Mouse (Mus musculus): ENCODE data around the gene Ms4a6d.
A peak's percentile ranks its signal among the peaks of the same experiment; 100 is the strongest.
"Not testable (repeated sequence)": the region's sequence is repeated elsewhere in the genome, so short reads cannot be mapped to it uniquely, and the experiment has no call there.

Gene Ms4a6d

DNA sequence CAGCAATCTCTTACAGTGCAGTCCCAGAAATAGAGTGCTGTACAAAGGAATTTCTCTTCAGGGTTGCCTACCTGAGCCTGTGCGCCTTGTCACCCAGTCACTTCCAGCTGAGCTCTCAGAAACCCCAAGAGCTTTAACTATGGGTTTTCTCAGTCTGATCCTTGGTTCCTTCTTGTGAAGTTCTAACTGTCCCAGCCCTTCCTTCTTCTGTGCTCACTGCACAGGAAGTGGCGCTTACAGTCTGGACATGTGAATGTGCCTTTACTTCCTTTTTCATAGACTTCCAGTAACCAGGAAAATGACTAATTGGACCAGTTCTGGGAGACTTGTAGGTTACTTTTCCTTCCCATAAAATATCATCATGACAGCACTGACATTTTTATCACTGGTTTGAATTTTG is at the start of gene Ms4a6d:
TSS of gene Ms4a6d (minus strand) at position 247 of the 400 bp plus-strand sequence.
- DNase-seq (ENCODE audit: low read depth, low spot score): peak; percentile 18

DNA sequence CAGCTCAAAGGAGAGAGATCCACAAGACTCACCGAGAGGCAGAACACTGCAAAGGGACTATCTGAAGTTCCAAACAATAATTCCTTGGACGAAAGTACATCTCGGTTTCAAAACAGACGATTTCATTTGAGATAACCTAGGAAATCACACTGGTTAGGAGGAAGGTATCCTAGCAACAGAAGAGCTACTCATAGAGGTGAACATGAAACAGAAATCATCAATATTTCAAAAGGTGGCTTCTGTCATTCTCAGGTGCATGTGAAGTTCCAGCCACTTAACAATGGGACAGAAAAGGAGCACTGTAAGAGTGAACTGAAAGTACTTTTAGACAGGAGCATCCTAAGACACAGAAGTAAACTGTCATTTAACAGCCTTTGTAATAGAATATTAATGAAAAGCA is 44.9 kb upstream of the Ms4a6d start:
- no peak for DNase-seq (ENCODE audit: low read depth, low spot score)

DNA sequence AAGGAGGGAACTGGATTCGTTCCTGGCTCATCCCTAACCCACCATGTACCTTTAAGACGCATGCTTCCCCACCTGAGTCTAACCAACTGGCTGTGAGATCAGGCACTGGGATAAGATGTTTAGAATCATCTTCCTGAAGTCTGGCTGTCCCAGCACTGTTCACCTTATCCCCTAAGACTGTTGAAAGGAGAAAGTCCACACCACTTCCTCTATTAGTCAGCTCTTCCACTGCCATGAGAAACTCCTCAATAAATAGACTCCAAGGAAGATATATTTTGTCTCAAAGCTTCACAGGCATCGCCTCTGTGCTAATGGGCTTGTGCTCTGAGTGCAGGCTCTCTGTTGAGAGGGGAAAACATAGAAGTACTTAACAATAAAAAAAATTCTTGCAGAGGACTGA is 41.5 kb upstream of the Ms4a6d start:
- no peak for DNase-seq (ENCODE audit: low read depth, low spot score)

DNA sequence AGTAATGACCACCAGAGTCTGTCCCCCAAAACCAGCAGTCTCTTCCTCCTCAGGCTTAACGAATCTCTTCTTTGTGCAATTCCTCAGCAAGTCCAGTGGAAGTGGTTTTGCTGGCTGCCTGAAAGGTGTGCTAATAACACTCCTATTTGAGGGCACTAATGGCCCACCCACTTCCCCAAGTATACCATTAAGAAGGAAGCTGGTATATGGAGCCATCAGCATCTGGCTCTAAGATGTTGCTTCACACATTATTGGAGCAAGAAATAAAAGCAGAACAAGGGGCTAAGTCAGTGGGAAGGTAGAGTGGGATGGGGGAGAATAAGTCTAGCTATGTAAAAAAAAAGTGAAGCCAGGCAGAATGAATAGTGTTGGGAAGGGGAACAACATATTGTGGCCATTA is 36.1 kb upstream of the Ms4a6d start, which contains the start of gene Ms4a3:
TSS of gene Ms4a3 (minus strand) at position 120 of the 400 bp plus-strand sequence.
- DNase-seq (ENCODE audit: low read depth, low spot score): no peak

DNA sequence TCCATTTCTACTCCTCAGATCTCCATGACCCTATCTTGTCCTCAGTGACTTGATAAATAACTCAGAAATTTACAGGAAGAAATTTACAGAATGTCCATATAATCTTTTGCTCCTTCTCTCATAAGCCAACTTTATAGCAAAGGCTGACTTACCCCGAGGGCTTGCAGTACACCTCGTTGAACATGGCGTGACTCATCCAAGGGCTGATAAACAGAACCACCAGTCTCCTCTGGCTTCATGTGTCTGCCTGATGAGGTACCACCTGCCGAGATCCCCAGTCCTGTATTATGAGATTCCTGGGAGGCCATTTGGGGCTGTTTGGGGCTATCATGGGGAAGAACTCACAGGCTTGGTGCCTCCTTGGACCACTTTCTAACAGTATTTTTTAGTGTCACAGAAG is 34.4 kb upstream of the Ms4a6d start:
- no peak for DNase-seq (ENCODE audit: low read depth, low spot score)

DNA sequence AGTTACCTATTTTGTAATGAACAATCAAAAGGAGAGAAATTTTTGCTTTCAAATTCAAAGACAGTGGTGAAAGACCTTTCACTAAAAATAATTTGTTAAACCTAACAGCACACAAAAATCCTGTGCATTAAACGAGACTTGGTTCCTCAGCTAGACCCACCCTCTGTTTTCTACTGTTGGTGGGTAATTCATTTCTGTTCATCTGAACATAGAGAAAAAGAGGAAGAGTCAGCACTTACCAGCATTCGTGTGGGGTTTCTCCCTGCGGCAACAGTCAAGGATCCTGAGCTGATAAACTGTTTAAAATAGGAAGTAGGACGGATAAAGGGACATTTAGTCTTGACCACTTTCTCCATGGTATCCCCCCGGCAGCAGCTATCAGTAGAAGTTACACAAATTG is 30.9 kb upstream of the Ms4a6d start:
- no peak for DNase-seq (ENCODE audit: low read depth, low spot score)

DNA sequence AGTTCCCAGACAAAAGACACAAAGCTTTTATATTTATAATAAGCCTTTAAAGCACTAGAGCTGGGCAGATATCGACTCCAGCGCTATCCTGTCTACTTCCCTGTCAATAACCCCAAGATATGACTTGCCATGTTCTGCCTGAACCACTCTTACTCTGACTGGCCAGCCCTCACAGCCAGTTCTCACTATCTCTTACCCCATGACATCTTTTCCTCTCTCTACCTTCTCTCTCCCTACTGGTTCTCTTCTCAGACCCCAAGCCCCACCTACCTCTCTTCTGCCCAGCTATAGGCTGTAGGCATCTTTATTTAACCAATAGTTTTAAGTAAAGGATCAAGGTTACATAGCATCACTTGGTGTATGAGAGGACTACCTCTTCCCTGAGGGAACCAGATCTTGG is 29.7 kb upstream of the Ms4a6d start:
- no peak for DNase-seq (ENCODE audit: low read depth, low spot score)

DNA sequence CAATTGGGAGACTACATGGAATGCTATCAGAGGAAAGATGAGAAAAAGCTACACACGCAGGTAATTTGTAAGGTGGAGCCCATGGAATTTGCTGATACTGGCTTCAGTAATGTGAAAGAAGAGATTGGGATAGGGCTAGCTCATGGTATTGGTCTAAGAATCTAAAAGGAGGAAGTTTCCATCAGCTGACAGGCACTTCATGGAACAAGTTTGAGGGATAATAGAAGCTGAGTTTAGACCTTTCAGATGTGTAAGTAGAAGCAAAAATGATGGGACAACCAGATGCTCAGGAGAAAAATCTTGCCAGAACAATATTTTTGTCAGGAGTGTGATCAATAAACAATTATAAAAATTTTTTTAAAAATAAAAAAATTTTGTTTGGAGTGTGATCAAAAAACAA is 29.1 kb upstream of the Ms4a6d start:
- no peak for DNase-seq (ENCODE audit: low read depth, low spot score)

DNA sequence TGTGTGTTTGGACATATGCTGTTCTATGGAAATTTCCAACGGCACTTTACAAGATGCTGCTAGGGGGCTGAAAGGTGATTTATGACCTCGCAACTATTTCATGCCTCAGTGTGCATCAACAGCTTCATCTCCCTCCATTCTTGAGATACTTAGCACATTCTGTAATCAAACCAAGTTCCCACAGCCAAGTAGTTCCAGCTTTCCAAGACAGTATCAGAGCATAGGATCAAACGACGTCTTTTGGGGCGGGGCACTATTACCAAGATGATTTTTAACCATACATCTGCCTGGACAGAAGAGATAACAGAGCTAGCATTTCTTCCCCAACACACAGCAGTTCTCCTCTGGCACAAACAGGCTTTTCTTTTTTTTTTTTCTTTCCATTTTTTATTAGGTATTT is 20.6 kb upstream of the Ms4a6d start:
- no peak for DNase-seq (ENCODE audit: low read depth, low spot score)

DNA sequence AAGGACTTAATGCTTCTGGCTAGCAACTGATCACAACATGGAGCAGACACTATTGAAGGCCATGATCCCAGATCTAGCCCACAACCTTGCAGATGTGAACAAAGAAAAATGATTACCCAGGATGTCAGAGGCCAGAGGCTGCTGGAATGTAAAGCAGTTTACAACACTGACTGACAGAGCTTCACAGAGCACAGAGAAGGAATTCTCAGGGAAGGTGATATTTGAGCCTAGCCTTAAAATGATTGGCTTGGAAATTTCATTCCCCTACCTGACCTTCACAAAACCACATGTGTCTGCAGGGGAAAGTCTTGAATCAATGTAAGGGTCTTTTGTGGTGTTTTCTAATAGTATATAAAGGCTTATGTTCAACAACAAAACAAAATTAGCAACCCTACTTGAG is 20.2 kb upstream of the Ms4a6d start:
- no peak for DNase-seq (ENCODE audit: low read depth, low spot score)

DNA sequence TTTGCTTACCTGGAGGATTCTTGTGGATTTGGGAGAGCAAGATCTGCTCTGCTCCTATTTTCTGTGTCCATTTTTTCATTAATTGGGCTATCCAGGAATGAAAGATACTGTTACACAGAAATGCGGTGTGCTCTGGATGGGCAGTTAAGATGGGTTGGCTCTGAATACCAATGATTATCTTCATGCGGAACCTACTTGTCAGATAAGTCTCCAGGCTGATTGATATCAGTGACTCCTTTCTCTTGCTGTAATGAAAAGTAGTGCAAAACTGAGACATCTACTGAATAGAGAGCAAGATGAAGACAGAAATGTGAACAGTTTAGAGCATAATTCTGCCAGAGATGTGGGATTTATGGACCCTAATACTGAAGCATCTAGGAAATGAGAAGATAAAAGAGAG is 18.9 kb upstream of the Ms4a6d start, which contains the start of gene Ms4a2:
TSS of gene Ms4a2 (minus strand) at position 169 of the 400 bp plus-strand sequence.
- DNase-seq (ENCODE audit: low read depth, low spot score): no peak

DNA sequence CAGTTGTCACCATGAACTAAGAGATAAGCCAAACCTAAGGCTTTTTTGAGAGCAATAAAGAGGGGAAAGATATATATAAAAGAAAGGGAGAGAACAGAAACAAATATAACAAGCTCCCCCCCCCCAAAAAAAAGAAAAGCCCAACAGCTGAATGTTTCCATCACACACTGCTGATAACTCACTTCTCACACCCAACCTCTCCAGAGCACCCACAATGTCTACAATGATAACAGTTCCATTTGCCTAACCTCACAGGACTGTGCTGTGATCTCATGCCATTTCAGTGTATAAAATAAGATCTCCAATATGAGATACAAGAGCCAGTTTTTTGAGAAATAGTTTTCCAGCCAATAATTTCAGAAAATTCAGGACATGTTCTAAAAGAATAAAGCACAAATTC is 13.3 kb upstream of the Ms4a6d start:
- no peak for DNase-seq (ENCODE audit: low read depth, low spot score)

DNA sequence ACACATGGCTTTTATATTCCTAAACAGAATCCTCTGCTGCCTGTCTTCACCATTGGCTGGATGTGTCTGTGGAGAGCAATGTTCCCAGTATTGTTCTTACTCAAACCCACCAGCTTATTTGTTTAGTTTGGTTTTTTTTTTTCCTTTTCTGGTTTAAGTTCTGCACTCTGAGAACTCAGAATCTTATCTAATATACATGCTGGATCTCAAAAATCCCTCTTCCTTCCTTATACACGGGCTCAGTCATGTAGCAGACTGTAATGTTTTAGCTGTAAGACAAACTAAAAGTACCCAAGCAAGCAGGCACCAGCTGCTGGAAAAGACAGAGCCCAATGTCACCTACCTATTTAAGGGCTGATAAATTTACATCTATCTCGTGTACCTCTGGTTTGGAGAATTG is 10.2 kb upstream of the Ms4a6d start:
- DNase-seq (ENCODE audit: low read depth, low spot score): no peak

DNA sequence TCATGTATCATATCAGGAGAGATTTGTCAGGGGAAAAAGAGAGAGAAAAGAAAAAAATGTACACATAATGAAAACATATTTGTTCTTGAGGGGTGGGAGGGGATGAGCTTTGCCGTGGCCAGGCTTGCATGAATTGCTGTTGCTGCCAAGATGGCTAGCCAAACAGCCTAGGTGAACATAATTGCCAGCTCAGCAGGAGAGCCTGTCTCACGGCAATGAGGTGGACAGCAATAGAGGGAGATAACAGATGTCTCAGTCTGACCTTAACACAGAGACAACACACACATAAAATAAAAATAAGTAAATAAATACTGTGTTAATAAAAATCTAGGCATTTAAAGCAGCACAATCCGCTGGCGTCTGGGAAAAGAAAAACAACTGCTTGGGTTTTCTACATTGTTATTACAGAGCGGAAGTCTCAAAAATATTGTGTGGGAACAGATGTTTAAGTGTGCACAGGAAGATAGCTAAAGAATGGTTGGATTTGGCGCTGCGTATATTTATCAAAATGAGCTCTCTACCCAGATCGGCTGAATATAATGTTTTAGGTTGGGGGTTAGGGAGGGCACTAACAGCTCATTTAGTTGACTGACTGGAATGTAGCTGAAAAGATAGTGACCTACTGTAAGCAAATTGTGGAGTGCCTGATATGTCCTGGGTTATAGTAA is 9.3 kb upstream of the Ms4a6d start:
- no peak for DNase-seq (ENCODE audit: low read depth, low spot score)

DNA sequence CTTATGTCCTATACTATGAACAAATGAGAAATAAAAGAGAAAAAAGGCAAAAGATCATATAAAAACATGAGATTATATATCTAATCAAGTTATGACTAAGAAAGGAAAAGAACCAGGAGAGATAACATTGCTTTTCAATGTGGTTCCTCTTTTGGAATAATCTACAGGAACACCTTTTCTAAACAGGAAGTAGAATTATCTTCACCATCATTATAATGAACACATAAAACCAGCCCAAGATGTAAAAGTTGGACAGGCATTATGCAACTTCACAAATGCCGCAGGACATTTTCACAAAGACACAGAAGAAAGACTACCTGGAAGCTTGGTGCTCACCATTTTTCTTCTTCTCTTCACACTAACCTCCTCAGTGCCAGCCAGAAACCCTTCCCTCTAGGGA is 8.4 kb upstream of the Ms4a6d start:
- DNase-seq (ENCODE audit: low read depth, low spot score): no peak

DNA sequence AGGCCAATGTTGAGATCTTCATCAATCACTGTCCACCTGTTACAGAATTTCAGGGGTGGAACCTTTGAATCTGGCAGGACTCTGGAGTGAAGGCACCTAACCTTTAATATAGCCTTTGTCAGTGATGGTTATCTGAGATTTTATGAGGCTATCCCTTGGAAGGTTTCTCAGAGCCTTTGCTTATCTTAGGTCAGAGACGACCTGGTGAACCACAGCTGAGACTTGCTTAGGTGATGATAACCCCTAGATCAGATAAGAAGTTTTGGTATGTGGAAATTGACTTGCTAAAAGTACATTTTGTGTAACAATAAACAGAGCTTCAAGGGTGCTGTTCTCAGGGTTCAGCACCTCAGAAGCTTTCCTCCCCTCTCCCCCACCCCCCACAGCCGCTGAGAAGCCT is 7.6 kb upstream of the Ms4a6d start:
- no peak for DNase-seq (ENCODE audit: low read depth, low spot score)

DNA sequence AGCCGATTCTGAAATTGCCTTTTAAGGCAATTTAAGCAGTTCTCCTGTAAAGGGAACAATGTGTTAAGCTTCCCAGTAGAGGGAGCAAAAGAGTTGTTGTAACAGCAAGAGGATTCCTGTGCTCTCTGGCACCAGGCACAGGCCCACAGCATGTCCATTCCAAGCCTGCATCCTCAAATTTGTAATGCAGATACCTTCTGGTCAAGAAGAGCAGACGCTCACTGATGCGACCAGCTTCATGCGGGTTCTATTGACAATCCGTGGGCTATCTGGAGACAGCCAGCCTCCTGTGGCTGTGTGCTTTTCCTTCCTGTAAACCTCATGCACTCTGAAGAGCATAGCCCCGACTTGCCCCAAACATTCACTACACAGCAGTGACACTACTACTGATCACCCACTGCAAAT is 6.9 kb upstream of the Ms4a6d start:
- no peak for DNase-seq (ENCODE audit: low read depth, low spot score)

DNA sequence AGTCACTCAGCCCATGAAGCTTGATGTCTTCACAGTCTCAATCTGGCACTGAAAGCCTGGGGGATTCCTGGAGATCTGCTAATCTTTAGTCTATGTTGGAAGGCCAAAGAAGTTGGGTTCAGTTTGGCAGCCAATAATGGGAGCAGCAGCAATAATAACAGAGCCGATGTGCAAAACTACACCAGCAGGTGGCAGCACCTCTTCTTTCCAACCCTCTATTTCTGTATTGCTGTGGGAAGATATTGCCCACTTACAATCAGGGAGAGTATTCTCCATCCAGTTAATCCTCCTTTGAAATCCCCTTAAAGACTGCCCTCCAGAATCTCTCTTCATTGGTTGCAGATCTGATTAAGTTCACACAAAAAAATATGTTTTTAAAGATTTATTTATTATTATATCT is 3.5 kb upstream of the Ms4a6d start:
- no peak for DNase-seq (ENCODE audit: low read depth, low spot score)

DNA sequence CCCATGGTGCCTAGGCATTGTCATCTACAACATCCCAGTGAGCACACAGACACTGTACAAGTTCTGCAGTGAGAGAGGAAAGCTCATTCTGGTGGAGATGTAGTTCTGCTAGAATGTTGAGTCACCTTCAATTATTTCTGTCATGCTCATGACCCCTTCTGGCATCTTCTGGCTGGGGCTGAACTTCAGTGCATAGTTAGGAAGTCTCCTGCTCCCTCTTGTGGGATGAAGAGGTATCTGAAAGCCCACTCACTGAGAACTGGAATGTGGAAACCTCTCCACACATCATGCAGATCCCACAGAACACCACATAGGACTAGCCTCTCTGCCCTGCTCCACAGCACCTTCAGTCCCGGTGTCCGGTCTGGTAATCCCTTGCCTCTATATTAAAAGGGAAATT is 2.6 kb downstream of the Ms4a6d start:
- peak; percentile 35 for DNase-seq (ENCODE audit: low read depth, low spot score)

DNA sequence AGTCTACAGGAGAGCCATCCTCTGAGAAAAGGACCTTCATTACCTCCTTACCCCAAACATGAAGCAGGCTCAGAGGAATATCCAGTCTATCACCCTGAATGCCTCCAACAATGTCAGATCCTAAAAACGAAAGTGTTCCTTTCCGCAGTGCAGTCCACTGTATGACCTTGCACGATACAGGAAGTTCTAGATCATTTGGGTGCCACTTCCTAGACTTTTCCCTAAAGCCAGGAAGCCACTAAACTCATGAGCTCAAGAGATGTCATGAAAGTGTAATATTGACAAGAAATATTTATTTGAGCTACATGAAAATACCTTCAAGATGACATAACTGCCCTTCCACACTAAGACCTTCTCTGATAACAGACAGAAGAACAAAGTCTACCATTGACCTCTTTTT is 3.3 kb downstream of the Ms4a6d start:
- no peak for DNase-seq (ENCODE audit: low read depth, low spot score)

DNA sequence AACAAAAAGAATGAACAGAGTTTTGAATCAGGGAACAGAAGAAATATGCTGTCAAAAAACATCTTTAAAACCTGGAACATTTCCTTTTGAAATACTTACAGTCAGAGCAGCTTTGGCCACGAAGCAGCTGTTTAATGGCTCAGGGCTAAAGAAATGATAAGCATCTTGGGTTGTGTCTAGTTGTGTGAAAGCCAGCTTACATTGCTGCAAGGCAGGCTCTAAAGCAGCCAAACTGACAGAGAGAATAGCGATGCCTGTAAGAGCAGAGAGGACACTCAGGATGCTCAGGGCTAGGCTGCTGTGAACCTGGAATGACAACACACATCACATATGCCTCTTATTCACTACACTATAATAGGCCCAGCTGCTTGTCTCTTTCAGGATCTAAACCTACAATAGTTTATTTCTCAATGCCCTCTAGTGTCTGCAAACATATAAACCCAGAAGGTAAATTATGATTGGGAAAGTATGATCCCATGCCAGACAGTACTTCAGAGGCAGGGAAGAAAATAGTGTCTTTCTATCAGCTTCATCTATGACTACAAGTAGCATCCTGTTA is 14.7 kb downstream of the Ms4a6d start:
- DNase-seq (ENCODE audit: low read depth, low spot score): no peak

DNA sequence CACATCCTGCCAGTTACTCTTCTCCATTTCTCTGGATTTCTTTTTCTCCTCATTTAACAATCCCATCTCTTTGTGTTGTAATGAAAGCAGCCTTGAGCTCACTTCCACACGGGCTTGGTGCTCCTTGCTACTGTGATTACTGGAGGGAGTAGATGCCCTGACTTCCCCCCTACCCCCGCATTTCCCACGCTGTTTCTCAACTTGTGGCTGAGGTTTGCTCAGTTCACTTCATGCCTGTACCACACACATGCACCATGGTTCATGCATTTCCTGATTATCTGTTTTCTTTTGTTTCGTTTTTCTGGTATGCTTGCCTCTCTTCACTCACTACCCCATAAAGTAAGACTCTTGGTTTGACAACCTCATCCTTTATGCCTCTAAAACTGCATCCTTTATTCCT is 15.4 kb downstream of the Ms4a6d start:
- no peak for DNase-seq (ENCODE audit: low read depth, low spot score)

DNA sequence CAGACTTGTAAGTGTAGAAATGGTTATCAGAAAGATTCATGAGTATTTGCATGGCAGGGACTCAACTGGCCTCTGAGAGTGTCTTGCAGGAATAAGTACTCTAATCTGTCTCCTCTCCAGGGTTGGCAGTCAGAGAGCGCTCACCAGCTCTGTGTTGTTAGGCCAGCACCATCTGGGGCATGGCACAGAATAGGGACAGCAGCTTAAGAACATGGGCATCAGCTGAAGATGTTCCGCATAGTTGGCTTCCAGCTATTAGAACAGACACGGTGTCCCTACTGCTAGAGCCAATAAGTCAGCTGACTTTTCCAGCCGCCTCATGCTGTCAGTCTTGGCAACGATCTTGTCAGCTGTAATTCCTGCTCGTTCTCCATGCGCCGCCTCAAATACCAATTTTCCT is 29.7 kb downstream of the Ms4a6d start:
- DNase-seq (ENCODE audit: low read depth, low spot score): peak; percentile 25

DNA sequence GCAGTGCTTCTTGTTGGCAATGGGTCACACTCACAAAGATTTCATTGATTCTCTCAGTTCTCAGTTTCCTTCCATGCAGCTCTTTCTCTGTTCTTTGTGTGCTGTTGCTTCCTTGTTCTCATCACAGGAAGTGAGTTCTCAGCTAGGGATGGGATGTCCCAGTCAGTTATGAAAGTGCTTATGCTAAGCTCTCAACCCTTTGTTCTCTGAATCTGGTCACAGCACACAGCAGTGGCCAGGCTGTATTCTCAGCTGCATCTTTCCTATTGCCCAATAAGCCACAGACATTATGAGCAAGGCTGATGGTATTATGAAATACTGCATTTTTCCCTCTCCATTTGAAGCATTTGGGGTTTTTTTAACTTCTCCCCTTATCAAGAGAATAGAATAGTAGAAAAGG is 45.1 kb downstream of the Ms4a6d start:
- DNase-seq (ENCODE audit: low read depth, low spot score): not testable (repeated sequence)

All from skeletal muscle tissue, adult 2 months (tissue).